ENCODE assay signal across 21 mouse cellular contexts in genomic region chr9:113673721-113674120, GRCm38 (mm10). TPM values are rescaled to one million over a fixed set of nuclear protein-coding genes. Genes with fewer than 3 reads are reported as not detected.
A peak's percentile ranks its signal among the peaks of the same experiment; 100 is the strongest.
DNase-seq lines count a peak whose midpoint lies in the region; ATAC-seq lines count a peak whose summit lies in the region.
"Had no signal": no experiment of that assay in that cellular context is flagged by ENCODE, and none has a peak within 500 bp of the region (broad histone marks: within the 10 kb centered on the region; RNA-seq: fewer than 3 reads in every experiment).

No protein-coding gene starts in this region.

- no peaks in the 10 kb centered on the region for H3K27me3 ChIP-seq in midbrain, embryonic 11.5 days (ENCODE audit: control insufficient read depth, insufficient read depth, low read length)
- H3K27me3 ChIP-seq in midbrain, embryonic 14.5 days (ENCODE audit: control insufficient read depth, insufficient read depth, low read length), result no peaks in the 10 kb centered on the region
- H3K27me3 ChIP-seq in stomach, embryonic 16.5 days (ENCODE audit: control insufficient read depth, insufficient read depth, low read length), result no peaks in the 10 kb centered on the region
- H3K27me3 ChIP-seq: embryonic facial prominence, embryonic 12.5 days; forebrain, embryonic 13.5 days; forebrain, embryonic 15.5 days had no signal

- H3K27ac ChIP-seq in midbrain, embryonic 11.5 days (ENCODE audit: low read depth, low read length), result no peak overlapping the region
- no peak overlapping the region for H3K27ac ChIP-seq in midbrain, embryonic 14.5 days (replicated peaks; ENCODE audit: low read depth, low read length)
- H3K27ac ChIP-seq in stomach, embryonic 16.5 days (ENCODE audit: low read length), result no peak overlapping the region
- H3K27ac ChIP-seq: embryonic facial prominence, embryonic 10.5 days; embryonic facial prominence, embryonic 12.5 days; forebrain, embryonic 13.5 days; forebrain, embryonic 15.5 days had no signal

- peak; percentile 35 for DNase-seq in midbrain, embryonic 11.5 days (ENCODE audit: low spot score, missing footprints)
- no peak for DNase-seq in midbrain, embryonic 14.5 days
- DNase-seq in urinary bladder, postnatal 36 days (ENCODE audit: low spot score in 2 of 2), result peak; percentile 6 to 7
- DNase-seq in urinary bladder, adult 2 months (ENCODE audit: low spot score), result no peak
- DNase-seq in cerebellum, postnatal 14 days, result no peak
- DNase-seq: adrenal gland, adult 8-10 months; adrenal gland, postnatal 14 days; adrenal gland, postnatal 36 days; cerebellum, adult 11 months; cerebellum, adult 18-20 months; cerebellum, adult 8-10 months; cerebellum, adult 9-11 months; cerebellum, postnatal 25 days; forebrain, postnatal 0 days had no signal

- H3K4me1 ChIP-seq in midbrain, embryonic 11.5 days (ENCODE audit: control insufficient read depth, insufficient read depth, low read length), result no peaks in the 10 kb centered on the region
- no peaks in the 10 kb centered on the region for H3K4me1 ChIP-seq in midbrain, embryonic 14.5 days (ENCODE audit: control insufficient read depth, insufficient read depth, low read length)
- H3K4me1 ChIP-seq in stomach, embryonic 16.5 days (ENCODE audit: control insufficient read depth, insufficient read depth, low read length), result no peaks in the 10 kb centered on the region
- H3K4me1 ChIP-seq: embryonic facial prominence, embryonic 10.5 days; embryonic facial prominence, embryonic 12.5 days; forebrain, embryonic 13.5 days; forebrain, embryonic 15.5 days had no signal

- H3K9ac ChIP-seq in midbrain, embryonic 11.5 days (ENCODE audit: low read length), result no peak overlapping the region
- H3K9ac ChIP-seq in midbrain, embryonic 14.5 days (replicated peaks; ENCODE audit: low read length), result no peak overlapping the region
- no peak overlapping the region for H3K9ac ChIP-seq in stomach, embryonic 16.5 days (ENCODE audit: low read length)
- H3K9ac ChIP-seq: embryonic facial prominence, embryonic 12.5 days; forebrain, embryonic 13.5 days; forebrain, embryonic 15.5 days; forebrain, postnatal 0 days had no signal

- no peak overlapping the region for H3K4me2 ChIP-seq in midbrain, embryonic 11.5 days
- no peak overlapping the region for H3K4me2 ChIP-seq in midbrain, embryonic 14.5 days (ENCODE audit: low read length)
- no peak overlapping the region for H3K4me2 ChIP-seq in stomach, embryonic 16.5 days (ENCODE audit: low read depth, low read length)
- H3K4me2 ChIP-seq: embryonic facial prominence, embryonic 12.5 days; forebrain, embryonic 13.5 days; forebrain, embryonic 15.5 days had no signal

- H3K9me3 ChIP-seq in midbrain, embryonic 11.5 days (ENCODE audit: control insufficient read depth, low read length), result no peaks in the 10 kb centered on the region
- H3K9me3 ChIP-seq in midbrain, embryonic 14.5 days (ENCODE audit: control insufficient read depth, low read length), result no peaks in the 10 kb centered on the region
- no peaks in the 10 kb centered on the region for H3K9me3 ChIP-seq in stomach, embryonic 16.5 days (replicated peaks; ENCODE audit: control insufficient read depth, low read length)
- H3K9me3 ChIP-seq: embryonic facial prominence, embryonic 10.5 days; embryonic facial prominence, embryonic 12.5 days; forebrain, embryonic 13.5 days; forebrain, embryonic 15.5 days had no signal

- H3K4me3 ChIP-seq in midbrain, embryonic 11.5 days (ENCODE audit: low read depth, low read length), result no peak overlapping the region
- no peak overlapping the region for H3K4me3 ChIP-seq in midbrain, embryonic 14.5 days (replicated peaks; ENCODE audit: low read depth, low read length)
- H3K4me3 ChIP-seq in stomach, embryonic 16.5 days (replicated peaks; ENCODE audit: low read length), result no peak overlapping the region
- H3K4me3 ChIP-seq: embryonic facial prominence, embryonic 10.5 days; embryonic facial prominence, embryonic 12.5 days; forebrain, embryonic 13.5 days; forebrain, embryonic 15.5 days had no signal

- WGBS in midbrain, embryonic 11.5 days, result 94% methylated on average over 6 of the region's 6 CpGs
- WGBS in midbrain, embryonic 14.5 days, result 92% methylated on average over 6 of the region's 6 CpGs
- 72% methylated on average over 6 of the region's 6 CpGs for WGBS in stomach, embryonic 16.5 days

- ATAC-seq in midbrain, embryonic 11.5 days (ENCODE audit: low FRiP score), result no peak
- no peak for ATAC-seq in midbrain, embryonic 14.5 days (ENCODE audit: low FRiP score, low TSS enrichment)
- peak; percentile 58; the same call in 1 of the 2 replicates for ATAC-seq in stomach, embryonic 16.5 days (ENCODE audit: insufficient read depth, low FRiP score)
- ATAC-seq in cerebellum, adult (ENCODE audit: insufficient number of reproducible peaks, low FRiP score, low TSS enrichment), result no peak
- ATAC-seq: activated CD4-positive, CD25-positive, alpha-beta regulatory T cell, adult 4 months; forebrain, embryonic 13.5 days; forebrain, embryonic 15.5 days; forebrain, postnatal 0 days had no signal

- H3K36me3 ChIP-seq in midbrain, embryonic 11.5 days (ENCODE audit: control insufficient read depth, insufficient read depth, low read length), result peaks cover 13% of the 10 kb centered on the region; the same call in 1 of the 2 replicates
- peaks cover 73% of the 10 kb centered on the region for H3K36me3 ChIP-seq in midbrain, embryonic 14.5 days (ENCODE audit: control insufficient read depth, insufficient read depth, low read length)
- peaks cover 28% of the 10 kb centered on the region for H3K36me3 ChIP-seq in stomach, embryonic 16.5 days (ENCODE audit: control insufficient read depth, insufficient read depth, low read length)

RNA-seq across cellular contexts. Expression of gene Pdcd6ip, which starts 34.3 kb away (rescaled TPM):
- polyA plus RNA-seq in midbrain, embryonic 11.5 days (2014; fragmentation: Nextera tagmentation; extraction: Ambion mirVana), result 49.4 and 49.6 TPM in 2 replicates
- polyA plus RNA-seq in midbrain, embryonic 14.5 days (2014; fragmentation: Nextera tagmentation; extraction: Ambion mirVana), result 22.7 and 41.3 TPM in 2 replicates
- 79.6 and 83.8 TPM in 2 replicates for polyA plus RNA-seq in urinary bladder, adult 2 months (2012; rRNA removed)
- polyA plus RNA-seq in stomach, embryonic 16.5 days (2015; fragmentation: Nextera tagmentation; extraction: Ambion mirVana), result 99.5 and 113 TPM in 2 replicates

Comparison
In these comparisons a context has a peak if more than half of its experiments do, and no peak if none do; other contexts are left out.
1. DNase-seq: peak in midbrain, embryonic 11.5 days (single experiment) and urinary bladder, postnatal 36 days (2 of 2); none in midbrain, embryonic 14.5 days (single experiment), urinary bladder, adult 2 months (single experiment) and cerebellum, postnatal 14 days (0 of 2).